Mouse (Mus musculus): ENCODE data around the gene Enkur.

DNA sequence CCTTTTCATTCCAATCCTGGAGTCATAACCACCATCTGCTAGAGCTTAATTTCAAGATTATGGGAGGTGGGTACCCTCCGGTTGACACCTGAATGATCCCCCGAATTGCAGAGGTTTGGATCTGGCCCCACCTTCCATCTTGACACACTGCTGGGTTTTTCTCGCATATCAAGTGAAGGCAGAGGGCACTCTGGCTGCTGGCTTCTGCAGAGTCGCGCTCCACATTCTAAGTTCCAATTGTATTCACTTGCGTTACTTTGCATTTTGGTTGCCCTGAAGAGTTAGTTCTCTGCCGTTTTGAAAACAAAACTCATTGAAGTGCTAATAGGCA is 64.0 kb downstream of the Enkur start:
- no peak for TF ChIP-seq CTCF (IDR thresholded peaks at IDR 0.05; ENCODE audit: control insufficient read depth, insufficient read depth, insufficient replicate concordance, low read depth, low read length)
- TF ChIP-seq POLR2A (IDR thresholded peaks at IDR 0.05; ENCODE audit: control insufficient read depth, low read depth, low read length): no peak

Data from testis, adult 2 months (tissue).